Mouse (Mus musculus) megakaryocyte, embryonic 14.5 days (primary cell): ENCODE measurements around the gene Ethe1.

Source experiments
- FLI1 ChIP-seq: IDR thresholded peaks from 2 replicates; pipeline ENCODE4 v1.6.1; 2012; ENCODE audit warnings: low read length, inconsistent platforms, mixed read lengths
- GATA1 ChIP-seq: IDR thresholded peaks from 3 replicates; pipeline ENCODE4 v1.6.1; 2012; ENCODE audit warnings: mixed read lengths, low read length, inconsistent platforms, borderline replicate concordance

GRCm38 (mm10) chr7:24640450-24640849, 53.1 kb downstream of the Ethe1 start:
- TF ChIP-seq GATA1 (no peak), FLI1 (no peak)
